ENCODE assay signal across 9 mouse cellular contexts in genomic region chr9:108307021-108307807, GRCm38 (mm10). TPM values are rescaled to one million over a fixed set of nuclear protein-coding genes. Genes with fewer than 3 reads are reported as not detected.
DNase-seq lines count a peak whose midpoint lies in the region; ATAC-seq lines count a peak whose summit lies in the region.
"Had no signal": no experiment of that assay in that cellular context is flagged by ENCODE, and none has a peak within 500 bp of the region (broad histone marks: within the 10 kb centered on the region; RNA-seq: fewer than 3 reads in every experiment).

No protein-coding gene starts in this region.

- H3K36me3 ChIP-seq in lung, embryonic 15.5 days = peaks cover 16% of the 10 kb centered on the region; the same call in 1 of the 2 replicates
- H3K36me3 ChIP-seq in embryonic facial prominence, embryonic 13.5 days = peaks cover 21% of the 10 kb centered on the region
- peaks cover 8% of the 10 kb centered on the region; the same call in 1 of the 2 replicates for H3K36me3 ChIP-seq in intestine, embryonic 16.5 days (ENCODE audit: control insufficient read depth, insufficient read depth, low read length)
- H3K36me3 ChIP-seq in neural tube, embryonic 15.5 days = peaks cover 20% of the 10 kb centered on the region

- H3K9ac ChIP-seq in lung, embryonic 15.5 days = peak overlapping the region; percentile 100
- peak overlapping the region; percentile 98 for H3K9ac ChIP-seq in embryonic facial prominence, embryonic 13.5 days
- H3K9ac ChIP-seq in intestine, embryonic 16.5 days (ENCODE audit: low read depth, low read length) = peak overlapping the region; percentile 100
- H3K9ac ChIP-seq in neural tube, embryonic 15.5 days (replicated peaks) = peak overlapping the region; percentile 92

- H3K9me3 ChIP-seq in lung, embryonic 15.5 days = no peaks in the 10 kb centered on the region
- H3K9me3 ChIP-seq in embryonic facial prominence, embryonic 13.5 days = no peaks in the 10 kb centered on the region
- no peaks in the 10 kb centered on the region for H3K9me3 ChIP-seq in intestine, embryonic 16.5 days (ENCODE audit: control insufficient read depth, low read length)
- no peaks in the 10 kb centered on the region for H3K9me3 ChIP-seq in neural tube, embryonic 15.5 days (replicated peaks)

- no peaks in the 10 kb centered on the region for H3K27me3 ChIP-seq in lung, embryonic 15.5 days
- H3K27me3 ChIP-seq in embryonic facial prominence, embryonic 13.5 days = no peaks in the 10 kb centered on the region
- no peaks in the 10 kb centered on the region for H3K27me3 ChIP-seq in intestine, embryonic 16.5 days (replicated peaks; ENCODE audit: control insufficient read depth, insufficient read depth, low read length)
- H3K27me3 ChIP-seq in neural tube, embryonic 15.5 days (replicated peaks) = no peaks in the 10 kb centered on the region

- WGBS in lung, embryonic 15.5 days = 7% methylated on average over 12 of the region's 12 CpGs
- WGBS in embryonic facial prominence, embryonic 13.5 days = 18% methylated on average over 12 of the region's 12 CpGs
- 9% methylated on average over 12 of the region's 12 CpGs for WGBS in intestine, embryonic 16.5 days
- 19% methylated on average over 12 of the region's 12 CpGs for WGBS in neural tube, embryonic 15.5 days

- H3K4me2 ChIP-seq in lung, embryonic 15.5 days = peak overlapping the region; percentile 74
- peak overlapping the region; percentile 86 for H3K4me2 ChIP-seq in embryonic facial prominence, embryonic 13.5 days
- H3K4me2 ChIP-seq in intestine, embryonic 16.5 days (ENCODE audit: low read depth, low read length) = peak overlapping the region; percentile 55
- peak overlapping the region; percentile 61 for H3K4me2 ChIP-seq in neural tube, embryonic 15.5 days

- no peak for DNase-seq in lung, postnatal 4 days
- no peak for DNase-seq in gastrocnemius, adult 8-10 months (ENCODE audit: low spot score in 2 of 2)
- DNase-seq in cerebellum, adult 8-10 months = no peak
- DNase-seq in left cerebral cortex, adult 8-10 months (ENCODE audit: low spot score in 2 of 2) = no peak

- peak overlapping the region; percentile 98 for H3K4me3 ChIP-seq in lung, embryonic 15.5 days
- peak overlapping the region; percentile 94 for H3K4me3 ChIP-seq in embryonic facial prominence, embryonic 13.5 days
- H3K4me3 ChIP-seq in intestine, embryonic 16.5 days (ENCODE audit: low read length) = peak overlapping the region; percentile 92
- peak overlapping the region; percentile 83 for H3K4me3 ChIP-seq in neural tube, embryonic 15.5 days (replicated peaks)

- no peak for ATAC-seq in lung, embryonic 15.5 days (ENCODE audit: borderline replicate concordance, extremely low read depth, low FRiP score, low TSS enrichment)
- ATAC-seq in embryonic facial prominence, embryonic 13.5 days (ENCODE audit: insufficient number of reproducible peaks, insufficient read depth, low FRiP score, low TSS enrichment, low read depth) = no peak
- no peak for ATAC-seq in intestine, embryonic 16.5 days
- ATAC-seq in neural tube, embryonic 15.5 days (ENCODE audit: low FRiP score) = no peak

- H3K4me1 ChIP-seq in lung, embryonic 15.5 days = peaks cover 44% of the 10 kb centered on the region
- peaks cover 27% of the 10 kb centered on the region for H3K4me1 ChIP-seq in embryonic facial prominence, embryonic 13.5 days
- peaks cover 14% of the 10 kb centered on the region for H3K4me1 ChIP-seq in intestine, embryonic 16.5 days (ENCODE audit: control insufficient read depth, insufficient read depth, low read length)
- H3K4me1 ChIP-seq in neural tube, embryonic 15.5 days = peaks cover 61% of the 10 kb centered on the region

- peak overlapping the region; percentile 100 for H3K27ac ChIP-seq in lung, embryonic 15.5 days
- peak overlapping the region; percentile 100 for H3K27ac ChIP-seq in embryonic facial prominence, embryonic 13.5 days
- peak overlapping the region; percentile 100 for H3K27ac ChIP-seq in intestine, embryonic 16.5 days (ENCODE audit: low read length)
- H3K27ac ChIP-seq in neural tube, embryonic 15.5 days (replicated peaks) = peak overlapping the region; percentile 97

RNA-seq across cellular contexts. Expression of gene Tcta, which starts 1.3 kb away (rescaled TPM):
- 29.6 and 35.5 TPM in 2 replicates for polyA plus RNA-seq in lung, embryonic 15.5 days (2015; fragmentation: Nextera tagmentation; extraction: Ambion mirVana)
- polyA plus RNA-seq in embryonic facial prominence, embryonic 13.5 days (2015; fragmentation: Nextera tagmentation; extraction: Ambion mirVana) = 31.5 and 34.2 TPM in 2 replicates
- polyA plus RNA-seq in intestine, embryonic 16.5 days (2015; fragmentation: Nextera tagmentation; extraction: Ambion mirVana) = 40.9 and 45.1 TPM in 2 replicates
- 49.2 and 52.0 TPM in 2 replicates for polyA plus RNA-seq in neural tube, embryonic 15.5 days (2015; fragmentation: Nextera tagmentation; extraction: Ambion mirVana)
- 10 to 100 TPM; 30.8 to 37.3 (median 34.3) TPM for total RNA-seq in gastrocnemius, adult 8-10 months (2022)
- total RNA-seq in left cerebral cortex, adult 8-10 months (2022) = 10 to 100 TPM; 37.0 to 40.4 (median 39.4) TPM

RNA-seq across cellular contexts. Expression of gene Rhoa, which starts 1.3 kb away (rescaled TPM):
- 484 and 512 TPM in 2 replicates for polyA plus RNA-seq in lung, embryonic 15.5 days (2015; fragmentation: Nextera tagmentation; extraction: Ambion mirVana)
- polyA plus RNA-seq in embryonic facial prominence, embryonic 13.5 days (2015; fragmentation: Nextera tagmentation; extraction: Ambion mirVana) = 437 and 448 TPM in 2 replicates
- polyA plus RNA-seq in intestine, embryonic 16.5 days (2015; fragmentation: Nextera tagmentation; extraction: Ambion mirVana) = 425 and 427 TPM in 2 replicates
- 261 and 304 TPM in 2 replicates for polyA plus RNA-seq in neural tube, embryonic 15.5 days (2015; fragmentation: Nextera tagmentation; extraction: Ambion mirVana)
- 100 to 1,000 TPM in 2 of 4 experiments, 10 to 100 TPM in 2; 87.6 to 104 (median 99.6) TPM for total RNA-seq in gastrocnemius, adult 8-10 months (2022)
- 100 to 1,000 TPM; 164 to 176 (median 168) TPM for total RNA-seq in left cerebral cortex, adult 8-10 months (2022)

RNA-seq across cellular contexts. Expression of gene Amt, which starts 10.6 kb away (rescaled TPM):
- 19.7 and 20.5 TPM in 2 replicates for polyA plus RNA-seq in lung, embryonic 15.5 days (2015; fragmentation: Nextera tagmentation; extraction: Ambion mirVana)
- 12.5 and 15.3 TPM in 2 replicates for polyA plus RNA-seq in embryonic facial prominence, embryonic 13.5 days (2015; fragmentation: Nextera tagmentation; extraction: Ambion mirVana)
- polyA plus RNA-seq in intestine, embryonic 16.5 days (2015; fragmentation: Nextera tagmentation; extraction: Ambion mirVana) = 15.5 TPM in 2 replicates
- polyA plus RNA-seq in neural tube, embryonic 15.5 days (2015; fragmentation: Nextera tagmentation; extraction: Ambion mirVana) = 24.2 and 30.5 TPM in 2 replicates
- 1 to 10 TPM in 1 of 4 experiments, under 1 TPM in 3; 0.32 to 1.3 (median 0.54) TPM for total RNA-seq in gastrocnemius, adult 8-10 months (2022)
- total RNA-seq in left cerebral cortex, adult 8-10 months (2022) = 10 to 100 TPM; 26.3 to 32.2 (median 28.2) TPM
- total RNA-seq: common myeloid progenitor, adult 5-6 weeks had no signal

RNA-seq across cellular contexts. Expression of gene Nicn1, which starts 17.0 kb away (rescaled TPM):
- polyA plus RNA-seq in lung, embryonic 15.5 days (2015; fragmentation: Nextera tagmentation; extraction: Ambion mirVana) = 32.5 and 37.2 TPM in 2 replicates
- 48.9 and 50.1 TPM in 2 replicates for polyA plus RNA-seq in embryonic facial prominence, embryonic 13.5 days (2015; fragmentation: Nextera tagmentation; extraction: Ambion mirVana)
- 24.6 and 29.1 TPM in 2 replicates for polyA plus RNA-seq in intestine, embryonic 16.5 days (2015; fragmentation: Nextera tagmentation; extraction: Ambion mirVana)
- polyA plus RNA-seq in neural tube, embryonic 15.5 days (2015; fragmentation: Nextera tagmentation; extraction: Ambion mirVana) = 117 and 136 TPM in 2 replicates
- 10 to 100 TPM in 3 of 4 experiments, 1 to 10 TPM in 1; 8.0 to 13.5 (median 12.4) TPM for total RNA-seq in gastrocnemius, adult 8-10 months (2022)
- total RNA-seq in left cerebral cortex, adult 8-10 months (2022) = 100 to 1,000 TPM; 133 to 145 (median 139) TPM

RNA-seq across cellular contexts. Expression of gene Gpx1, which starts 31.5 kb away (rescaled TPM):
- 654 and 708 TPM in 2 replicates for polyA plus RNA-seq in lung, embryonic 15.5 days (2015; fragmentation: Nextera tagmentation; extraction: Ambion mirVana)
- 775 and 811 TPM in 2 replicates for polyA plus RNA-seq in embryonic facial prominence, embryonic 13.5 days (2015; fragmentation: Nextera tagmentation; extraction: Ambion mirVana)
- polyA plus RNA-seq in intestine, embryonic 16.5 days (2015; fragmentation: Nextera tagmentation; extraction: Ambion mirVana) = 1,298 and 1,315 TPM in 2 replicates
- polyA plus RNA-seq in neural tube, embryonic 15.5 days (2015; fragmentation: Nextera tagmentation; extraction: Ambion mirVana) = 460 and 559 TPM in 2 replicates
- total RNA-seq in gastrocnemius, adult 8-10 months (2022) = 10 to 100 TPM; 66.3 to 72.7 (median 68.8) TPM
- 100 to 1,000 TPM in 3 of 4 experiments, 10 to 100 TPM in 1; 97.3 to 121 (median 112) TPM for total RNA-seq in left cerebral cortex, adult 8-10 months (2022)
